Mouse (Mus musculus) heart, adult 9 months (tissue): ENCODE data around the gene Fut11.
A peak's percentile ranks its signal among the peaks of the same experiment; 100 is the strongest.
"Not testable (repeated sequence)": the region's sequence is repeated elsewhere in the genome, so short reads cannot be mapped to it uniquely, and the experiment has no call there.

Experiments
- DNase-seq, 2 experiments: peaks; one replicate each; pipeline ENCODE4 v3.0.0; 2022; ENCODE audit warnings: low spot score in 2 of 2

The Fut11 gene

DNA sequence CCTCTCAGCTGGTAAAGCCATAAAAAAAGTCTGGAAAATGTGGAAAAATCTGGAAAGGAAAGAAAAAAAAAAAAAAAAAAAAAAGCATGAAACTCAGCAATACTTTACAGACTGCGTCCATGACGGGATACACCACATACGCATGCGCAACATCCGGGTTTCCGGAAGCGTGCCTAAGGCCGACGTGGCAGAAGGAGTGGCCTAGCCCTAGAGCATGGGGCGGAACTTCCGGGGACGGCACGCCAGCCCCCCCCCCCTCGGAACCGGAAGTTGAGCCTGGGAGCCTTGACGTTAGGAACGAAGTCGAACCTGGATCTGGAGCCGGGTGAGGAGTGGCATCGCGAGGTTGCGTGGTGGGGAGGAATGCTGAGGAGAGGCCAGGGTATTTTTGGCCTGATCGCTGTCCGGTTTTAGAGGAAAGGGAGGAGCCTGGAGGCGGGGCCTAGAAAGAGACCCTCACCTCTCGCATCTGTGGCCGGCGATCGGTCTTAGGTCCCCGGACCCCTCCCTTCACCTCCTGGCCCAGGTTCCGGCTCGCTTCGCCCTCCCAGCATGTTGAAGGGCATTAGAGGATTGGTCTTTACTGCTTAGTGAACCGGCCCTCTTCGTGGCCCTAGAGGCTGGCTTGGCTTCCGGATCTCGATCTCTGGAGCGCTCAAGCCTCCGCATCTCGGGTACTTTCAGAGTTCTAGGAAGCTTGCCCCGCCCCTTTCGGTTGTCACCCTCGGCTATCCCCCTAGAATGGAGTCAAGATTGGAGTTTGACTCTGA is 20.5 kb upstream of the Fut11 start, which contains the start of gene Sec24c:
Gene Sec24c (plus strand): TSS at position 245 of the 770 bp plus-strand sequence.
- DNase-seq = peak; percentile 93 to 95

DNA sequence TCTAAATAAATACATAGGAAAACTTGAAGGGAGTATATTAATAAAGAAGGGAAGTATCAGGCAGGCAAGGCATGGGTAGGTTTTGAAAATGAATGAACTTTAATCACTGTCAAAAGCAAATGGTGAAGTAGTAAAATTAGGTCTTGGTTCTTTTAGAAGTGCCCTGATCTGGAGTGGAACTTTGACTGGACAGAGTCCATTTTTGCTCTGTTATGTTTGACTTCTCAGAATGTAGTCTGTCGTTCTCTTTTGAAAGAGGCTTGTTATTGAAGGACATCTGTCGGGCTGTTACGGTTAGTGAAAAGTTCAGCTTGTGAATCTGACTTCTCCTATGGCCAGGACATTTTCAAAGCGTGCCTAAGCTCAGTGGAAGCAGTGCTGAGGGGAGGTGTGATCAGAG is 16.9 kb upstream of the Fut11 start:
- no peak for DNase-seq

DNA sequence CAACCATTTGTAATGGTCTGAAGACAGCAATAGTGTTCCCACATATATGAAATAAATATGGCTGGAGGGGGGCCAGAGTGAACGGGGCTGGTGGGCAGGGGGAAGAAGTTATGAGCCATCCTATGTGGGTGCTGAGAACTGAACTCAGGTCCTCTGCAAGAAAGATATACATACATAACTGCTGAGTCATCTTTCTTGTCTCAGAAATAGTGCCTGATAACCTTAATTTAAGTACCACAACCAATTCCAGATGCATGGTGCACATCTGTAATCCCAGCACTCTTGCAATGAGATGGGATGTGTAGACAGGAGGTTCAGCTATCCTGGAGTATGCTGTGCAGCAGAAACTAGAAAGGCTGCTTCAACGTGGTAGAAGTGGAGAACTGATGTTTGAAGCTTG is 13.0 kb upstream of the Fut11 start:
- DNase-seq = no peak

DNA sequence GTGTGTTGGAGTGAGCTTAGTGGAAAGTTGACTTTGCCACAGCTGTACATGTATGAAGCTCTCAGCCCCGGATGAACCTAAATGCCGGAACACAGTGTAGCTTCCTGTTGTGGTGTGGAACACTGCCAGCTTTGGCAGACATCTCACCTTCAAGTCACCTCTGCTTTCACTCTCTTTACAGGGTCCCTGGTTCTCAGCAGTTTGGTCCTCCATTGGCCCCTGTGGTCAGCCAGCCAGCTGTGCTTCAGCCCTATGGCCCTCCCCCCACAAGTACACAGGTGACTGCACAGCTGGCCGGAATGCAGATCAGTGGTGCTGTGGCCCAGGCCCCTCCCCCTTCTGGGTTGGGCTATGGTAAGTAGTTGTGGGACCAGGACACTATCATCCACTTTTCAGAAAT is 12.3 kb upstream of the Fut11 start:
- no peak for DNase-seq

DNA sequence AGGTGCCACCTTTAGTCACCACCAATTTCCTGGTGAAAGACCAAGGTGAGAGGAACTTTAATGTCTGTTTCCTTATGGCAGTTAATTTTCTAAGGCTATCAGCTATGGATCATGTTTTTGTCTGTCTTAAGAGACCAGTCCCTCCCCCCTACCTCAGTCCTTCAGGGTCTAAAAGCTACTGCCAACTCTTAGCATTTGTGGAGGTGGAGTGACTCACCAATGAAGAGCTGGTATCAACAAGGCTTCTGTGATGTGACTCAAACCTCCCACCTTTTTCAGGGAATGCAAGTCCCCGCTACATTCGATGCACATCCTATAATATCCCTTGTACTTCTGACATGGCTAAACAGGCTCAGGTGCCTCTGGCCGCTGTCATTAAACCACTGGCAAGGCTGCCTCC is 8.2 kb upstream of the Fut11 start:
- DNase-seq = no peak

DNA sequence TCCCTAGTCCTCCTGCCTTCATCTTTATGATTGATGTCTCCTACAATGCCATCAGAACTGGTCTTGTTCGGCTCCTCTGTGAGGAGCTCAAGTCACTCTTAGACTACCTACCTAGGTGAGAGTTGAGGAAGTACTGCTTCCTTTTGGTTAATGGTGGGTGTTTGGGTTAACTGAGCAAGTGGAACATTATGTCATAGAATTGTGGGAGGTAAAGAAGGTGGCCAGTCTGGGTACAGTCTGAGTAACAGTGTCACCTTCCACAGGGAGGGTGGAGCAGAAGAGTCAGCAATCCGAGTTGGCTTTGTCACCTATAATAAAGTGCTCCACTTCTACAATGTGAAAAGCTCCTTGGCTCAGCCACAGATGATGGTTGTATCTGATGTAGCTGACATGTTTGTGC is 5.8 kb upstream of the Fut11 start:
- no peak for DNase-seq

DNA sequence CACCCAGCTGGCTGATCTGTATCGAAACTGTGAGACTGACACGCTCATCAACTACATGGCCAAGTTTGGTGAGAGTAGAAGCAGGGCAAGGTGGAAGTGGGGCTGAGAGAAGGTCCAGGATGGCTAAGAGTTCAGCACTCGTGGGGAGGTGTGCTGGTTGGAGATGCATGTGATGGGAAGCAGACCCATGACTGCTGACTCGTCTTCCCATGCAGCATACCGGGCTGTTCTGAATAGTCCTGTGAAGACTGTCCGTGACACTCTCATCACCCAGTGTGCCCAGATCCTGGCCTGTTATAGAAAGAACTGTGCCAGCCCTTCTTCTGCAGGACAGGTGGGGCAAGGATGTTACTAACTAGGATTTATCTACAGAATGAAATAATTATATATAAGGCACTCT is 3.0 kb upstream of the Fut11 start:
- DNase-seq = no peak

DNA sequence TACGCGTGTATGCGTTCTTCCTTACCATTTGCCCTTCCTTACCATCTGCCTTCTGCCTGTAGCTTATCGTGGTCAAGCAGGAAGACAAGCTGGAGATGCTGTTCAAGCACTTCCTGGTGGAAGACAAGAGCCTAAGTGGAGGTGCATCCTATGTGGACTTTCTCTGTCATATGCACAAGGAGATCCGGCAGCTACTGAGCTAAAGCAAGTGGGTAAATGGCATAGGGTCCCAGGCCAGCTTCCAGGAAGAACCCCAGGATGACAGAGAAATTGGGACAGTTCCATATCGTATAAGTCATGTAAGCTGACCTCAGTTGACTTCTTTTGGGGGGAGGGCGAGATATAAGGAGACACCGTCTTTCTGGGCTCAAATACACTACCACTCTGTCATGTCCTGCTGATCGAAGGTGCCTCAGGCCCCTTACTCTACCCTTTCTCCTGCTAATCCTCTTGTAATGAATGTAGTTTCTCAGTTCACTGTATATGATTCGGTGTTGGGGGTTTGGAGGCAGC is 1.1 kb upstream of the Fut11 start:
- no peak for DNase-seq

DNA sequence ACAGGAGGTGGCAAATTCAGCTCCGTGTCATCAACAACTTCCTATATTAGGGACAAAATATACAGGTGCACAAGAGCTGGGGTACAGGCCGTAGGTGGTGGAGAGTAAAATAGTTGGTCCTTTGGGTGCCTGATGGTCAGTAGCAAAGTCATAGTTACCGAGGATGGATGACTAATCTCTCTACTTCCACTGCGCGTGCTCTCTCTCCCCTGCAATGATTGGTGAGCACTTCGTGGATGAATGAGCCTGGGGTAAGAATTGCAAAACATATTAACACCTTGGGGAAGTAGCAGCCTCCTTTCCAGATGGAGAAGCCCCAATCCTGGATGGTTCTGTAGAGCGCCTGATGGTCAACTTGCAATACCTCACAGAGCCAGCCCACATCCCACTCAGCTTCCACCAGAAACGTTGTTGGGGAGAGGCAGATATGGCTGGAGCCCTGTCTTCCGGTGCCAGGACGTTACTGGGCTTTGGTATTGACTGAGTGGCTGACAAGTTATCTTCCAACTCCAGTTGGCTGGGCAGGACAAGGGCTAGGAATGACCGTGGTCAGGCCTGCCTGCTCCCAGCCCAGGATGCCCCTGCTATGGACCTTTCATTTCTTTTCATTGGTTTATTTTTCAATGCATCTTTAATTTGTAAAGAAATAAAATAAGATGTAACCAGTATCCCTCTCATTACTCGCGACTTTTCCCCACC is 434 bp upstream of the Fut11 start:
- DNase-seq = peak in 1 of 2 experiments; percentile 32

DNA sequence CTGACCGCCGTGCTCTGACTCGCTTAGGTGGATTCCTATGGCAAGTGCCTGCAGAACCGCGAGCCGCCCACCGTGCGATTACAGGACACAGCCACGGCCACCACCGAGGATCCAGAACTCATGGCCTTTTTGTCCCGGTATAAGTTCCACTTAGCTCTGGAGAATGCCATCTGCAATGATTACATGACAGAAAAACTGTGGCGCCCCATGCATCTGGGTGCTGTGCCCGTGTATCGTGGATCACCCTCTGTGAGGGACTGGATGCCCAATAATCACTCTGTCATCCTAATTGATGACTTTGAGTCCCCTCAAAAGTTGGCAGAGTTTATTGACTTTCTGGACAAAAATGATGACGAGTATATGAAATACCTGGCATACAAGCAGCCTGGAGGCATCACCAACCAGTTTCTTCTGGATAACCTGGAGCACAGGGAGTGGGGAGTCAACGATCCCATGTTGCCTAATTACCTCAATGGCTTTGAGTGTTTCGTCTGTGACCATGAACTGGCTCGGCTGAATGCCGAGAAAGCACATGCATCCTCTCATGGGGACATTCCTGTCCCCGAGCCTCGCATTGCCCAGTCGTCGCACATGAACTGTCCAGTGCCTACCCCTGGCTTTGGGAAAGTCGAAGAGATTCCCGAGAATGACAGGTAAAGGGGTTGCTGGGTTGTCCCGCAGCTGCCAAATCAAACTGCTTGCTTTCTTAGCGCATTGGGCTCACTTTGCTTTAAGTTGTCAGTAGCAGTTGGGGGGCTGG is 1.2 kb downstream of the Fut11 start:
- peak; percentile 30 to 40 for DNase-seq

DNA sequence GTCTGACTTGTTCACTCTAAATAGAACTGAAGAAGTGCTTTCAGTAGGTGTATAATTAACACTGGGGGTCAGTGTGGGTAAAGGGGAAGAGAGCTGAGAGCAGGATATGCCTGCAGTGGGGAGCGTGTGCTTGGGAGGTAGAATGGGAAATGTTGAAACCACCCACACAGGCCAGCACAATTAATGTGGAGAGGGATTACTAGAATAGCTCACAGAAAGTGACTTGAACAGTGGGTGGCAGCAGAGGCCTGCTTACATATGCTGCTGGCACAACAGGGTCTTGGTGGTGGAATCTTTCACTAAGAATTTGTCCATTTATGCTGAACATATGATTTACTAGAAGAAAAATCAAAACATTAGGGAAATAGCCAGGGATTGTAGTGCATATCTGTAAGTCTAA is 2.2 kb downstream of the Fut11 start:
- DNase-seq = peak; percentile 43 to 50

DNA sequence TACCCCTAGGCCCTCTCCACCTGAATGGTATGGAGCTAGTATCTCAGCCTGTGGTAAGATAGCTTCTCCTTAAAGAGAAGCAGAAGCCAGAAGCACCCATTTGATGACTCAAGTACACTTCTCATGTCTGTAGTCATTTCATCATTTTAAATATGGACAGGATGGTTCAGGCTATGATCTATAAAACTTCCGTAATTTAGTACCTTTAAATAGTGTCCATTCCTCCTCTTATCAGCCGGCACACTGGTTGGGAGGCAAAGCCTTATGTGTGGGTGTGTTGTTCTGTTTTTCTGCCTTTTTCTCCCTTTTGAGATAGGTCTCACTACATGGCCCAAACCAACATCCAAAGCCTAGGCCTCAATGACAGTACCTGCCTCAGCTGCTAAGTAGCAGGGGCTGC is 3.7 kb downstream of the Fut11 start:
- DNase-seq = no peak

DNA sequence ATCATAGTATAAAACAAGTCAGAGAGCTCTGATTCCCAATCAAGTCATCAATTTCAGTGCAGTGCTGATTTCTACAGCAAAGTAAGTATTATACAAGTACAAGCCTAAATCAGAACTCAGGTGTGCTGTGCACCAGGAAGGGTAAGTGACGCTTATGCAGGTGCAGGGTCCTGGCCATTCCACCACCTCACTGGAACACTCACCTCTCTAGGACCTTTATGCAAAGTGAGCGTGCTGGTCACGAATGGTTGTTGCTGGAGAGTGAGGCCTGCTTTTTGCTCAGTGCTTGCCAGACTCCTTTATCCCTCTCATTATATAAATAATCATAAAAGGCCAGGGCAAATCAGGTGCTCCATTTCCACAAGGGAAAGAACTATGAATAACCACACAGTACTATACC is 5.6 kb downstream of the Fut11 start:
- no peak for DNase-seq

DNA sequence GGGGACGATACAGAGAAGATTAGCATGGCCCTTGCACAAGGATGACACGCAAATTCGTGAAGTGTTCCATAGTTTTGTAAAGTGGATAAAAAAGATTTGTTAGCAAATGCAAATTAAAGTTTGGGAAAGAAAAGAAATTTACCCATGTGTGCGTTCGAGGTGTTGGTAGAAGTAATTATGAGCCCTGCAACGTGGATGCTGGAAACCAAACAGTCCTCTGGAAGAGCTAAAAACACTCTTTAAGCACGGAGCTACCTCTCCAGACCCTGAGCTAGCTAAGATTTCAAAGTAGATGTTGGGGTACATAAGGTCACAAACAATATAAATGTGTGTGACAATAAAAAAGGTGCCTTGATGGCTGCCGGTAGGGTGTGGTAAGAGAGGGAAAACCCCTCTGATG is 6.8 kb downstream of the Fut11 start:
- no peak for DNase-seq

DNA sequence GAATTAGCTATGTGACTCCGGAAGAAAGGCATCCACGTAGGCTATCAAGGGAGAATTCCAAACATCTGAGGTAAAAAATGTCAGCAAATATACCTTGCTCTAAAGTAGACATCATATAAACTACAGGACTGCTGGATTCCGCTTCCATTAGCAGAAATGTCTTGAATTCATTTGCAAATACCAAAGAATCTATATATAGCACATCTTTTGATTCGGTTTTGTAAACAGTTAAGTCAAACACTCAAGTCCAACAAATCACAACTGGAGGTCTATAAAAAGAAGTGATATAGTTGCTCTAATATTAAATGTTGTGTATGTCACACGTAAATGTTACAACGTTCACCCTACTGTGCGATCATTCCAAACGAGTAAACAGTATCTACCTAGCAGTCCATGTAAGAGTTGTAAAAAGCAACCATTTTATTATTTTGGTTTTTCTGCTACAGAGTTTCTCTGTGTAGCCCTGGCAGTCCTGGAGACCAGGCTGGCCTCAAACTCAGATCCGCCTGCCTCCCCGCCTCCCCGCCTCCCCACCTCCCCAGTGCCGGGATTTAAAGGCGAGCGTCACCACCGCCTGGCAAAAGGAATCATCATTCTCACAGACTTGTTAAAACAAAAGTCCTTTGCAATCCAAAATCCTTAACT is 7.5 kb downstream of the Fut11 start:
- DNase-seq = no peak

DNA sequence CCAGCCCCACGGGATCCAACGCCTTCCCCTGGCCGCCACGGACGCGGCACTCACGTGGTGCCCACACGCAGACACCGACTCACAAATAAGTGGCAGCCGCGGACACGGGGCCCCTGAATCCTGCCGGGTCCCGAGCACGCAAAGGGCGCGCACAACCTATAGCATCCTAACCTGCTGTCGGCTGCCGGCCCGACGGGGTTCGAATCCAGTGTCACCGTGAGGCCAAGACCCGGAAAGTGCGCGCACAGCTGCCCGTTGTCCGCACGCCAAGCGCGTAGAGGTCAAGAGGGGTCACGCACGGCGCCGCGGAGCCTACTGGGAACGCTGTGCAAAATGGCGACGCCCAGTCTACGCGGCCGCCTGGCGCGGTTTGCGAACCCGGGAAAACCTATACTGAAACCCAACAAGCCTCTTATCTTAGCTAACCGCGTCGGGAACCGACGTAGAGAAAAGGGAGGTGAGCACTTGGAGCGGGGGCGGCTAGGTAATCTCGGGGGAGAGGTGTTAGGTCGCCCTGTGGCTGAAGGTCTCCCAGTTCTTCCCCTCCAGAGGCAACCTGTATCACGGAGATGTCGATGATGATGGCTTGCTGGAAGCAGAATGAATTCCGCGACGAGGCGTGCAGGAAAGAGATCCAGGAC is 8.1 kb downstream of the Fut11 start, which contains the start of gene Chchd1:
Gene Chchd1 (plus strand): TSS at position 266 of the 641 bp plus-strand sequence.
- DNase-seq = peak; percentile 84 to 90

DNA sequence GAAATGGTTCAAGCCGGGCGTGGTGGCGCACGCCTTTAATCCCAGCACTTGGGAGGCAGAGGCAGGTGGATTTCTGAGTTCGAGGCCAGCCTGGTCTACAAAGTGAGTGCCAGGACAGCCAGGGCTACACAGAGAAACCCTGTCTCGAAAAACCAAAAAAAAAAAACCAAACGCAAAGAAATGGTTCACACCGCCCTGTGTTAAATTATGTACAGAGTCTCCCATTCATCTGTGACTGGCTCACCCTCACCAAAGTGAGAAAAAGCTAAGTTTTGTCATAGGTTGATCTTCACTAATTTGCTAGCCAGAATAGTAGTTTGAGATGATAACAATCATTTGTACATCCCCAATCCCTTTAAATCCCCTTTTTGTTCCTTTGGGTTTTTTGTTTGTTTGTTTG is 8.7 kb downstream of the Fut11 start:
- not testable (repeated sequence) for DNase-seq

DNA sequence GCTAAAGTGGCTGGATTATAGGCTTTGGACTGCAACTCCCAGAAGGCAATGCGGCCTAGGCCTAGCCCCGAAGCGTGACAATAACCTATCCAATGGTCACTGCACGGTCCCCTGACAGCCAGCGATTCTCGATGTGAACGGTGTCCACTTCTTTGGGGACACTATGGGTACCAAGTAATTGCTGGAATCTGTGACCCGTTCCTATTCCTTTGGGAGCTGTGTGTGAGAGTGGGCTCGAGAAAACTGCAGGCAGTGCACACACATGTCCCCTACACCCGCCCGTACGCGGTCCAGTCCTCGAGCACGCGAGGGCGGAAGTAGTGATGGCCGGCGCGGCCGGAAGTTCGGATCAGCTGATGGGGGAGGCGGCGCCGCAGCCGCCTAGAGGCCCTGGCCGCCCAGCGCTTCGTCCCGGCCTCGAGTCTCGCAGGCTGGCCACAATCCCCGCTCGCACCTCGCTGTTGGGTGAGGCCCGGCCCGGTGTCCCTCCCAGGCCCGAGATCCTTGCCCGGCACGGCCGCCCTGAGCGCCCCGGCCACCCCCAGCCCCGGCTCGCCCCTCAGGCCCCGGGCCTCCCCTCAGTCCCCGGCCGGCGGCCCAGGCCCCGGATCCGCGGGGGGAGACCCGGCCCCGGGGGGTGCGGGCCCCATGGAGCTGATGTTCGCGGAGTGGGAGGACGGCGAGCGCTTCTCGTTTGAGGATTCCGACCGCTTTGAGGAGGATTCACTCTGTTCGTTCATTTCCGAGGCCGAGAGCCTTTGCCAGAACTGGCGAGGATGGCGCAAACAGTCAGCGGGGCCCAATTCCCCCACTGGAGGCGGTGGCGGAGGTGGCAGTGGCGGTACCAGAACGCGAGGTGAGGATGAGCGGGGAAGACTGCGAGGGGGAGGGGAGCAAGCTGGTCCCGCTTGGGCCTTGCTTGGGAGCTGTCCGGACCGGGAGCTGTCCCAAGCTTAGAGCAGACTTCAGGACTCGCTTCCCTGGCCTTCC is 12.7 kb downstream of the Fut11 start, which contains the start of gene Zswim8:
Gene Zswim8 (plus strand): TSS at position 352 of the 990 bp plus-strand sequence.
- DNase-seq = peak; percentile 91 to 92

DNA sequence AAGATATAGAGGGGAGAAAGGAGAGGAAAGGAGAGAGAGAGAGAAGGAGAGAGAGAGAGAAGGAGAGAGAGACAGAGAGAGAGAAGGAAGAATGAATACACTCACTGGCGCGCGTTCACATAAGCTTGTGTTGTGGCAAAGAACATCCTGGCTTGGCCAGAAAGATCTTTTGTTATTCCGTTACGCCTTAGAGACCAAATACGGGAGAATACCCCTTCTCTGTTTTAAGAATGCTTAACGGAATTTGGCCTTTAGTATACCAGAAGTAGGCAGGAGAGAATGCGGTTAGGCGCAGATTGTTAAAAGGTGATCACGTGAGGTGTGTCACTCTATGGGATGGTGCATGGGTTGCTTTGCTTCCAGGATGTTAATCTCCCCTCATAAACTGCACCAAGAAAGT is 13.5 kb downstream of the Fut11 start:
- no peak for DNase-seq

DNA sequence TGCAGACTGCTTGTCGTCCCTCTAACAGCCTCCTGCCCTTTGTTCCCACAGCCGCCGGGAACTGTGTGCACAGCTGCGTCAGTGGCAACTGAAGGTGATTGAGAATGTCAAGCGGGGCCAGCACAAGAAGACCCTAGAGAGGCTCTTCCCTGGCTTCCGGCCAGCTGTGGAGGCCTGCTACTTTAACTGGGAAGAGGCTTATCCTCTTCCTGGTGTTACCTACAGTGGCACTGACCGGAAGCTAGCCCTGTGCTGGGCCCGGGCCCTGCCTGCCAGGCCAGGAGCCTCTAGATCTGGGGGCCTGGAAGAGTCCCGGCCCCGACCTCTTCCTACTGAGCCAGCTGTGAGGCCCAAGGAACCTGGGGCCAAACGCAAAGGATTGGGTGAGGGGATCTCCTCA is 19.1 kb downstream of the Fut11 start:
- no peak for DNase-seq
